Mouse (Mus musculus): Measurements from ENCODE around the gene Olfr610. TPM values are rescaled to one million over a fixed set of nuclear protein-coding genes. Genes with fewer than 3 reads are reported as not detected.

The Olfr610 gene
- polyA plus RNA-seq, 1 experiment from 2014 or later: not detected

Other genes starting within 250 kb of the Olfr610 start
- gene Olfr596, start 206.5 kb downstream of the Olfr610 start, polyA plus RNA-seq (2015; fragmentation: Nextera tagmentation; extraction: Ambion mirVana): not detected in 2 replicates
- gene Olfr597, start 195.8 kb downstream of the Olfr610 start, polyA plus RNA-seq (2015; fragmentation: Nextera tagmentation; extraction: Ambion mirVana): not detected in 2 replicates
- gene Olfr598, start 188.6 kb downstream of the Olfr610 start, polyA plus RNA-seq (2015; fragmentation: Nextera tagmentation; extraction: Ambion mirVana): not detected in 2 replicates
- not detected in 2 replicates for gene Olfr599, start 176.2 kb downstream of the Olfr610 start, polyA plus RNA-seq (2015; fragmentation: Nextera tagmentation; extraction: Ambion mirVana)
- gene Olfr600, start 162.5 kb downstream of the Olfr610 start, polyA plus RNA-seq (2015; fragmentation: Nextera tagmentation; extraction: Ambion mirVana): not detected in 2 replicates
- gene Olfr601, start 149.5 kb downstream of the Olfr610 start, polyA plus RNA-seq (2015; fragmentation: Nextera tagmentation; extraction: Ambion mirVana): not detected in 2 replicates
- gene Olfr603, start 125.9 kb downstream of the Olfr610 start, polyA plus RNA-seq (2015; fragmentation: Nextera tagmentation; extraction: Ambion mirVana): not detected in 2 replicates
- not detected in 2 replicates for gene Usp17lc, start 97.0 kb downstream of the Olfr610 start, polyA plus RNA-seq (2015; fragmentation: Nextera tagmentation; extraction: Ambion mirVana)
- not detected in 2 replicates for gene Olfr605, start 66.7 kb downstream of the Olfr610 start, polyA plus RNA-seq (2015; fragmentation: Nextera tagmentation; extraction: Ambion mirVana)
- gene Olfr606, start 63.1 kb downstream of the Olfr610 start, polyA plus RNA-seq (2015; fragmentation: Nextera tagmentation; extraction: Ambion mirVana): not detected in 2 replicates
- not detected in 2 replicates for gene Olfr607, start 48.0 kb downstream of the Olfr610 start, polyA plus RNA-seq (2015; fragmentation: Nextera tagmentation; extraction: Ambion mirVana)
- not detected in 2 replicates for gene Olfr608, start 42.2 kb downstream of the Olfr610 start, polyA plus RNA-seq (2015; fragmentation: Nextera tagmentation; extraction: Ambion mirVana)
- gene Olfr609, start 14.1 kb downstream of the Olfr610 start, polyA plus RNA-seq (2015; fragmentation: Nextera tagmentation; extraction: Ambion mirVana): not detected in 2 replicates
- not detected in 2 replicates for gene Olfr611, start 8.7 kb upstream of the Olfr610 start, polyA plus RNA-seq (2015; fragmentation: Nextera tagmentation; extraction: Ambion mirVana)
- not detected in 2 replicates for gene Olfr612, start 30.6 kb upstream of the Olfr610 start, polyA plus RNA-seq (2015; fragmentation: Nextera tagmentation; extraction: Ambion mirVana)
- gene Olfr613, start 36.0 kb upstream of the Olfr610 start, polyA plus RNA-seq (2015; fragmentation: Nextera tagmentation; extraction: Ambion mirVana): not detected in 2 replicates
- gene Olfr615, start 44.0 kb upstream of the Olfr610 start, polyA plus RNA-seq (2015; fragmentation: Nextera tagmentation; extraction: Ambion mirVana): not detected in 2 replicates
- not detected in 2 replicates for gene Olfr616, start 57.0 kb upstream of the Olfr610 start, polyA plus RNA-seq (2015; fragmentation: Nextera tagmentation; extraction: Ambion mirVana)
- gene Olfr617, start 60.9 kb upstream of the Olfr610 start, polyA plus RNA-seq (2015; fragmentation: Nextera tagmentation; extraction: Ambion mirVana): not detected in 2 replicates
- gene Olfr618, start 78.0 kb upstream of the Olfr610 start, polyA plus RNA-seq (2015; fragmentation: Nextera tagmentation; extraction: Ambion mirVana): not detected in 2 replicates
- gene Olfr619, start 88.5 kb upstream of the Olfr610 start, polyA plus RNA-seq (2015; fragmentation: Nextera tagmentation; extraction: Ambion mirVana): not detected in 2 replicates
- gene Olfr620, start 100.4 kb upstream of the Olfr610 start, polyA plus RNA-seq (2015; fragmentation: Nextera tagmentation; extraction: Ambion mirVana): not detected in 2 replicates
- not detected in 2 replicates for gene Olfr622, start 130.6 kb upstream of the Olfr610 start, polyA plus RNA-seq (2015; fragmentation: Nextera tagmentation; extraction: Ambion mirVana)
- gene Olfr623, start 151.6 kb upstream of the Olfr610 start, polyA plus RNA-seq (2015; fragmentation: Nextera tagmentation; extraction: Ambion mirVana): not detected in 2 replicates
- 0.02 and 0.04 TPM in 2 replicates for gene Olfr624, start 159.1 kb upstream of the Olfr610 start, polyA plus RNA-seq (2015; fragmentation: Nextera tagmentation; extraction: Ambion mirVana)
- gene Olfr625-ps1, start 170.6 kb upstream of the Olfr610 start, polyA plus RNA-seq (2015; fragmentation: Nextera tagmentation; extraction: Ambion mirVana): not detected in 2 replicates
- gene Olfr243, start 202.5 kb upstream of the Olfr610 start, polyA plus RNA-seq (2015; fragmentation: Nextera tagmentation; extraction: Ambion mirVana): not detected in 2 replicates
- gene Olfr628, start 218.3 kb upstream of the Olfr610 start, polyA plus RNA-seq (2015; fragmentation: Nextera tagmentation; extraction: Ambion mirVana): not detected in 2 replicates
- gene Olfr629, start 232.8 kb upstream of the Olfr610 start, polyA plus RNA-seq (2015; fragmentation: Nextera tagmentation; extraction: Ambion mirVana): not detected in 2 replicates
- not detected in 2 replicates for gene Olfr630, start 245.2 kb upstream of the Olfr610 start, polyA plus RNA-seq (2015; fragmentation: Nextera tagmentation; extraction: Ambion mirVana)